Mouse (Mus musculus): ENCODE results near the gene Mef2a.

DNA sequence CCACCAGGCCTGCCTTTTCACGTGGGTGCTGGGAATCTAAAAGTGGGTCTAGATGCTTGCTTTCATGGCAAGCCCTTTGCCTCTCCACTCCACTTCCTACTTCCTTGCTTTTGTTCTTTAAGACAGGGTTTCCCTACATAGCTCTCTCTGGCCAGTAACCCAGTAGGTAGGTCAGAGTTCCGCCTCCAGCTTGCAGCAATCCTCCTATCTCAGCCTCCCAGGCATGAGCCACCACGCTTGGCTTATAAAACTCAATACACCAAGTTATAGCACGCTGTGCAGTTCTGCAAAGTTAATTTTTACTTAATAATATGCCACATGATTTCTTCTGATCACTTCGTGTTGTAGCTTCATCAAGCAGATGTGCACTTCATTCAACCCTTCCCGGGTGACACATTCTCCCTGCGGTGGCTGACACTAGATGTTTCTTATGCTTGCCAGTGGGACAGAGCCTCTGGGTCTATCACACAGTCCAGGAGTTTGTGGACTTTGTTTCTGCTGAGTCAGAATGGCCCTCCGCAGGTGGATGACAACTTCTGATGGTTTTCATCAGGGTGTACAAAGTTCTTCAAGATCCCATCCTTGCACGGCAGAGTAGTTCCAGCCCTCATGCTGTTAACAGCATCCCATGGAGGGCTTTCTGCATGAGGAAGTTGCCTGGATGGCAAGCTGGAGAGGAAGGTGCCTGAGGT is 166.8 kb downstream of the Mef2a start:
- TF ChIP-seq CTCF (IDR thresholded peaks at IDR 0.05; ENCODE audit: extremely low read depth, insufficient read depth, low read length), result no peak
- TF ChIP-seq POLR2A (IDR thresholded peaks at IDR 0.05; ENCODE audit: extremely low read depth, insufficient read depth, low read length), result no peak

All from cortical plate, adult 2 months (tissue).